Mouse (Mus musculus): ENCODE results near the gene Soga1.

The Soga1 gene

DNA sequence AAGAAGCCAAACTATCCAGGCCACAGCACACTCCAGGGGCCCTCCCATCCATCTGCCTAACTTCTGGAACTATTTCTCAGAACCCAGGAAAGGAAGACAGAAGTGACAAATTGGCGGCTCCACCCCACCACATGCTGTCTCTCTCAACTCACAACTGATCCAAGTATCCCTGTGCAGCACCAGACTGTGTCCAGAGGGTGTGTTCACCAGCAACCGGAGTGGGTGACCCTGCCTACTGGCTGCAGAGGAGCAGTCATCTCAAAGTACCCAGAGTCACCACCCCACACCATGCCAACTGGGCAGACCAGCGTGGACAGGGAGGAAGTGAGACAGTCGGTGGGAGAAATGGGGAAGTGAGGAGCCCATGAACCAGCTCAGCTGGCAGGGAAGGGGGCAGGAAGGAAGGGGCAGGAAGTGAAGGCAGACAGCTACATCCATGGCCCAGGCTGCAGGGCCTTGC is 15.8 kb downstream of the Soga1 start:
- no peak for DNase-seq (ENCODE audit: low read depth, low spot score)

DNA sequence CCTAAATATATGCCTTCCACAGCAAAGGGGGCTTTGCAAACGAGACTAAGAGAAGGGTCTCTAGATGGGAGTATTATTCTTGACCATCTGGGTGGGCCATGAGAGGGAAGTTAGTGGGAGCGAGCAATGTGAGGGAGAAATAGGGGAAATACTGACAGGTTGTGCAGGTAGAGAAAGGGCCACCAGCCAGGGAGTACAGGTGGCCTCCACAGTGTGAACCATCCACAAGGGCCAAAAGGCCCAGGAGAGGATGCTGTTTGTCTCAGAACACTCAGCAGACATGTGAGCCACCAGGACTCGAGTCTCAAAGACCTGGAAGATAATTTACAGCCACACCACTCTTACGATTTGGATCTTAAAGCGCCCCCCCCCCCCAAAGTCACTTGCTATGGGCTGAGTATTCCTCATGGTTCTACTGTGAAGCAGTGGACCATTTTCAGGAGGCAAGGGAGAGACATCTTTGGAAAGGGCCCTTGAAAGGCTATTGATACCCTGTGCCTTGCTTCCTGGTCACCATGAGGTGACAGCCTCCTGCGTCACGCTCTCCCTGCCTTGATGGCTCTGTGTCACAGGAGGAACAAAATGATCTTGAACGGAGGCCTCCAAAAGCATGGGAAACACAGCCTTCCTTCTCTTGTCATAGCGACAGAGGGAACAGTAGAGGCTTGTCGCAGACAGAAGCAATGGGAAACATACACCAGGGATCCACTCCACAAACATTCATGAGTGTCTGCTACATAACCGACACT is 18.3 kb downstream of the Soga1 start:
- no peak for DNase-seq (ENCODE audit: low read depth, low spot score)

DNA sequence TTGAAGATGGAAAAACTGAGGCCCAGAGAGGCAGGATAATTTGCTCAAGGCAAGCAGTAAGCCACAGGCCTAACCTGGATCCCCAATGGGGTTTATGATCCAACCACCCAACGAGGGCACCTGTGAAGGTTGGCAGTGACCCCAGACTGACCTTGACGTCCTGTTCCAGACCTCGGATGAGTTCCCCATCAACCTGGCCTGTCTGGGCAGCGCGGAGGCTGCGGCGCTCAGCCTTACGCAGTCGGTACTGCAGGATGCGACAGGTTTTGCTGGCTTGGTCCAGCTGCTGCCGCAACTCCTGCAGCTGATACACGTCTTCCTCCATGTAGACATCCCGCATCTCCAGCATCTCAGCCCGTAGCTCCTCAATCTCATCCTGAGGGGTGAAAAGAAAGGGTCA is 19.0 kb downstream of the Soga1 start:
- no peak for DNase-seq (ENCODE audit: low read depth, low spot score)

GRCm38 (mm10) chr2:157059166-157059565 is 19.9 kb downstream of the Soga1 start:
- DNase-seq (ENCODE audit: low read depth, low spot score), result no peak

DNA sequence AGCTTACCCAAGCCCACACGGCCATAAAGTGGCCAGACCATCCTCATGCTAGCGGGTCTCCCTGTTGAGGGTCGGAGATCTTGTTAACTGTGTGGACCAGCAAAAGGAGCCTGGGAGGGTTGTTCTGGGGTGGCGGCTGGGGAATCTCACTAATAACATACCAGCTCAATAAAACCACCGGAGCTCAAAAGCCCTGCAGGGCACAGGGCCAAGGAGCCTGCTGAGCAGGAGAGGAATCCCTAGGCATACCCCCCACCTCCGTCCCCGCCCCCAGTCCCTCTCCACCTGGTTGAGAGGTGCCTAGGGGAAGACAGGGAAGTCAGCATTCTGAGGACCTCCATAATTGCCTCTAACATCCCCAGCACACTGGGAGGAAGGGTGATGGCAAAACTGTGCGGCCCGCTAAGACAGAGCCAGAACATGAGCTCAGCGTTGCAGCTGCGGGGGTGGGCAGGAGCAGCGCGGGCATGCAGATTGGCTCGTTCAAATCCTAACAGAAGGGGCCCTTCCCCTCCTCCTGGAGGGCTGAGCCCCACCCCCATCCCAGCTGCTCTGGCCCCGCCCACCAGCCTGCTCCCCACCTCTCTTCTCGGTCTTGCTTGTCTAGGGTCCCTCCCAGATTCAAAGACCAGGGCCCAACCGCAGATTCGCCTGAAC is 20.6 kb downstream of the Soga1 start:
- DNase-seq (ENCODE audit: low read depth, low spot score), result no peak

- no peak for DNase-seq (ENCODE audit: low read depth, low spot score)
Observed at GRCm38 (mm10) chr2:157057758-157058157, 21.3 kb downstream of the Soga1 start.

GRCm38 (mm10) chr2:157057186-157057585 is 21.9 kb downstream of the Soga1 start:
- DNase-seq (ENCODE audit: low read depth, low spot score), result no peak

DNA sequence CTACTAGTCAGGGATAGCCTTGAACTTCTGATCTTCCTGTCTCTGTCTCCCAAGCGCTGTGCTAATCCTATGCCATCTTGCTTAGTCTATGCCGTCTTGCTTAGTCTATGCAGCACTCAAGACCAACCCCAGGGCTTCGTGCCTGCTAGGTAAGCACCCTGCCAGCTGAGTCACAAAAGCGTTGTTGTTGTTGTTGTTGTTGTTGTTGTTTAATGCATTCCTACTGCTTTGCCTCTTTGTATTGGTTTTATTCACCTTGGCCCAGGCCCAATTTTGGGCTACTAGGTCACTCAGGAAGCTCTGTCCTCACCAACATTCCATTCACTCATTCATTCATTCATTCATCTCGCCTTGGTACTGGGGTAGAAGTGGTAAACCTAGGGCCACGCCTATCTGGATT is 23.3 kb downstream of the Soga1 start:
- DNase-seq (ENCODE audit: low read depth, low spot score), result no peak

DNA sequence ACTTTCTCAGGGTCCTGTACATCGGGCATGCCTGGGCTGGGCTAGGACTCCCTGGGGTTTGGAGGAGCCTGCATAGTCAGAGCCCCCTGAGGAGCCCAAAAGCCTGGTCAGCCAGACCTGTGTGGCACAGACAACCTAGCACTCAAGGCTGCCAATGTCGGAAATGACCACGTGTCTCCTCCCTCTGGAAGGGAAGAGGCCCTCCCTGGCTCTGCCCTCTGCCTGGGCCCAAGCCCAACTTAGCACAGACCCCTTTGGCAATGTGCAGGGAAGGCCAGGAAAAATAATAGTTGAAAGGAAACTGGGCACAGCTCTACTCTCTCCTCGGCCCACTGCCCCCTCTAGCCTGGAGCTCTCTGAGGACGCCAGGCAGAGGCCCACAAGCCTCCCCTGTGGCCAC is 24.2 kb downstream of the Soga1 start:
- DNase-seq (ENCODE audit: low read depth, low spot score), result no peak

DNA sequence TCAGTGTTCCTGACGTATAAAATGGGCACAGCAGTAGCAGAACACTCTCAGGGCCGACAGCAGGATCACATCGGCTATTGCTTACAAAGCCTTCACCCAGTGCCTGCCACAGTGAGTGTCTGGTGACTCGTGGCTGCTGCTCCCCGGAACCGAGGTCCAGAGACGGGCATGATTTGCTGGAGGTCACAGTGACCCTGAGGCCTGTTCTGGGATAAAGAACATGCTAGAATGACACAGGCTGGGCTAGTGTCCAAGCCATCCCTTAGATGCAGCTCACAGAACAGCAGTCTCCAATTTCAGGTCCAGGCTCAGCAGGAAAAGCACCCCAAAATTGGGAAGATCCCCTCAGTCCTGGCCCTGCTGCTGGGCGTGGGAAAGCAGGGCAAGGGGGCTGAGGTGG is 24.8 kb downstream of the Soga1 start:
- DNase-seq (ENCODE audit: low read depth, low spot score), result no peak

DNA sequence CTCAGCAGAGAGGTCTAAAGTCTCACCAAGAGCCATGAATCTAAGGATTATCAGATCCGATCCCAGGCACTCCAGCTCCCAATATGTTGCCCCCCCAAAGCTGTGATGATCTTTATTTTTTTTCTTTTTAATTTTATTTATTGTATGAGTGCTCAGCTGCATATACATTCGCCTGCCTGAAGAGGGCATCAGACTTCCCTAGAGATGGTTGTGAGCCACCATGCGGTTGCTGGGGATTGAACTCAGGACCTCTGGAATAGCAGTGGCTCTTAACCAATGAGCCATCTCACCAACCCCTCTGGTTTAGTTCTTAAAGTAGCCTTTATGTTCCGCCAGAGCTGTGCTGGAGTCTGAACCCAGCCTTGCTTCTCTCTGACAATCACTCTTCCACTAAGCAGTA is 25.3 kb downstream of the Soga1 start:
- DNase-seq (ENCODE audit: low read depth, low spot score), result no peak

DNA sequence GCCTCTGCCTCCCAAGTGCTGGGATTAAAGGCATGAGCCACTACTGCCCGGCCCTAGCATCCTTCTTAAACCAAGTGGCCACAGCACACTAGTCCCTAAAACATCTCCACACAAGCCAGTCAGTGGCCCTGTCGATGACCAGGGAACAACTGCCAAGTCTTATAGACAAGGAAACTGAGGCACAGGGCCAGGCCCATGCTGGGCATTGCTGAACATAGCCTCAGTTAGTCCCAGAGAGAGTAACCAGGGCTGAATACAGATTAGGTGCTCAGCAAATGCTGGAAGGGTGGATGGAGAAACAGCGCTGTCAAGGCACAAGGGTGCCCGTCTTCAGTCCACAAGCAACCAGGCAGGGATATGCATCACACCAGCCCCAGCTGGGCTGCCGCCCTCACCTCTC is 25.9 kb downstream of the Soga1 start:
- DNase-seq (ENCODE audit: low read depth, low spot score), result no peak

GRCm38 (mm10) chr2:157052448-157052847 is 26.6 kb downstream of the Soga1 start:
- no peak for DNase-seq (ENCODE audit: low read depth, low spot score)

DNA sequence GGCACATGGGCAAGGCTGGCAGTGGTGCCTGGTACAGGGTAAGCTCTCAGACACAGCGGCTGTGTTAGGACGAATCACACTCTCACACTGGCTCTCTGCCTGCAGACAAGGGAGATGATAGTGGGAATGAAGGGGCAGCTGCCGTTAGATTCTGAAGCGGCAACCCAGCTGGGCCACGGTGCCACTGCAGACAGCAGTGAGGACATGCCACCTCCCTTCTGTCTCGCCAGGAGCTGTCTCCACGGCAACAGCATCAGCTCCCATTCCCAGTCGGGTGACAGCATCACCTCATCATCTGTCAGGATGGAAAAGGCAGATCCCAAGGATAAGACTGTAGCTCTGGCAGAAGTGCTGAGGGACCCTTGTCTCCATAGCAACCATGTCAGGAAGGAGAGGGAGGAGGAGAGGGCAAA is 29.2 kb downstream of the Soga1 start:
- DNase-seq (ENCODE audit: low read depth, low spot score), result no peak

- DNase-seq (ENCODE audit: low read depth, low spot score), result no peak
Observed at GRCm38 (mm10) chr2:157048395-157049181, 30.5 kb downstream of the Soga1 start.

DNA sequence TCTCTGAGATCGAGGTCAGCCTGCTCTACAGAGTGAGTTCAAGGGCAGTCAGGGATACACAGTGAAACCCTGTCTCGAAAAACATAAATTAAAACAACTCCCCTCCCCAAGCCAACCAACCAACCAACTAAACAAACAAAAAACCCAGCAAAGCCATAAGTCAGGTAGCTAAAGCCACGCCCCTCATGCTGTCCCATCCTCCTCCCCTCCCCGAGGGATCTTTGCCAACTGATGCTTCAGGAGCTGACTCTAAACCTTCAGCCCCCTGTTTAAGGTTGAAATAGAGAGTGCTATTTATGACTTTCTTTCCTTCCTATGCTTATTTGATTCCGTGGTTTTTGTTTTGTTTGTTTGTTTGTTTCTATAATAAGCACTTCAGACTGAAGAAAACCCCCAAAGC is 32.1 kb downstream of the Soga1 start:
- no peak for DNase-seq (ENCODE audit: low read depth, low spot score)

DNA sequence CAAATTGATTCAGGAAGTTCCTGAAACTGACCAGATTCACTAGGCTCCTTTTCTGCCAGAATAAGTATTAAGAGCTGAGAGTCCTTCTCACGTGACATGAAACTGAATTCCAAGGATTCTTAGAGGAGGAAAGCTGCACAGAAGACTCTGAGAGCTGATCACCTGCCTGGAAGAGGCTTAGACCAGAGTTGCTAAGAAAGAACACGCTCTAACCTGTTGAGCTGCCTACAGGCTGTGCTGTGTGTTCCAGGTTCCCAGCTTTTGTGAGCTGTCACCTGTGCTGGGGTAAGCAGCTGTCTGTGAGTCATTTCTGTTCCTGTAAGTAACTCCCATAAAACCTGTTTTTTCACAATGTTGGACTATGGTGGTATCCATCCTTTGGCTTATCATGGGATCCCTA is 33.1 kb downstream of the Soga1 start:
- DNase-seq (ENCODE audit: low read depth, low spot score), result no peak

- DNase-seq (ENCODE audit: low read depth, low spot score), result no peak
Observed at GRCm38 (mm10) chr2:157043987-157044386, 35.1 kb downstream of the Soga1 start.

DNA sequence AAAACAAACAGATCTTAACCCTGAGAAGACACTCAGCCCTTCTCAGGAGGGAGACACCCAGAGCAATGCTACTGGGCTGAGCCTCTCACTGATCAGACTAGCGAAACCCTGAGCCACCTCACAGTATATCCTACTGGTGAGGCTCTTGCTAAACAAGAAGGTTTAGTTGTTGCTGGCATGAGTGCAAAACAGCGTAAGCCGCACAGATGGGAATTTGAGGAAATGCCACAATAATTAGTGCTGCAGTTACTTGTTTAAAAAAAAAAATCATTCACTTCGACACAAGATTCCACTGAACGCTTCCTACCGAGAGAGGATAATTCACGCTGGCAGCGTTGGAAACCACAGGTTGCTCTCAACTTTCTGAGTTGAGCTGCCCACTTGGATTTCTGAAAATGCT is 35.5 kb downstream of the Soga1 start:
- no peak for DNase-seq (ENCODE audit: low read depth, low spot score)

- DNase-seq (ENCODE audit: low read depth, low spot score), result no peak
Observed at GRCm38 (mm10) chr2:157041421-157041820, 37.6 kb downstream of the Soga1 start.

- DNase-seq (ENCODE audit: low read depth, low spot score), result no peak
Observed at GRCm38 (mm10) chr2:157040649-157041046, 38.4 kb downstream of the Soga1 start.

- no peak for DNase-seq (ENCODE audit: low read depth, low spot score)
Observed at GRCm38 (mm10) chr2:157039900-157040648, 39.0 kb downstream of the Soga1 start.
